Mouse (Mus musculus) bone marrow, adult 2 months (tissue): Measurements from ENCODE around the gene Cryba1.

Experiments used
- CTCF ChIP-seq: fragments of 200-500 bp; IDR thresholded peaks from 2 replicates; pipeline ENCODE4 v1.5.1; 2011; ENCODE audit warnings: low read length, control low read depth; ENCODE audit not compliant: control insufficient read depth, insufficient read depth
- POLR2A ChIP-seq: fragments of 200-500 bp; IDR thresholded peaks from 2 replicates; pipeline ENCODE4 v1.6.1; 2011; ENCODE audit warnings: low read depth, mild to moderate bottlenecking, control low read depth, low read length, borderline replicate concordance; ENCODE audit not compliant: control insufficient read depth

DNA sequence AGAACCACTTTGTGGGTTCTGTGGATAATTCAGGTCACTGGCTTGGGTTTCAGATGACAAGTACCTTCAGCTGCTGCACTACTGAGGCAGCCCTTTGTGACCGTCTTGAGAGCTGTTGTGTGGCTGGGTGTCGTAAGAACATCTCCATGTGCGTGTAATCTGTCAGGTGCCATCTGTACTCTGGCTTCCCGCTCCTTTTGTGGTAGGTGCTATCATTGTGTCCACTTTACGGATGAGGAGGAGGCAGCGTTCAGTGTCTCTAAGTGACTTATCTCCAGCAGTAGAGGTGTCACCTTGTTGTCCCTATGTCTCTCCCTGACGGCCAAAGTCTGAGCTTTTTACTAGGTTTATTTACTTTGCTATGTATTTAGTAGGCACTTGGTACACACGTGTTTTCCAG lies 45.3 kb upstream of the Cryba1 start:
- no peak for TF ChIP-seq POLR2A
- TF ChIP-seq CTCF, result no peak
